Mouse (Mus musculus) lung, postnatal 4 days (tissue): Measurements from ENCODE around the gene Rasgrp2.
A peak's percentile ranks its signal among the peaks of the same experiment; 100 is the strongest.

Experiments used
- DNase-seq, 2 experiments: peaks; one replicate each; pipeline ENCODE4 v3.0.0; 2021

The Rasgrp2 gene

DNA sequence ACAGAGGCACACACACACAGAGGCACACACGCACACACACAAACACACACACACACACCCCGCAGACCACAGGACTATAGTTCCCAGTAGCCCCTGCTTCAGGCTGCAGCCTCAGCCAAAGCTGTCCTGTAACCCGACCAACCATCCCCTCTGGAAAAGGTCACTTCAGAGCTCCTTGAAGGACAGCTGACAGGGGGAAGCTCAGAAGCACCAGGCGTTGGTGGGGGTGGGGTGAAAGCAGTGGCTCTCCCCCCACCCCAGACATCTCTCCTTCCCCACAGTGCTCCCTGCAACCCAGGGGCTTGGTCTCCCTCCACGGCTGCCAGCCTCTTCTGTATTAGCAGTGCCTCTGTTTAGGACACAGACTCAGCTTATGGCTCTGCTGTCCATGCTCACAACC, 15.7 kb upstream of the Rasgrp2 start:
- peak in 1 of 2 experiments; percentile 34 for DNase-seq

DNA sequence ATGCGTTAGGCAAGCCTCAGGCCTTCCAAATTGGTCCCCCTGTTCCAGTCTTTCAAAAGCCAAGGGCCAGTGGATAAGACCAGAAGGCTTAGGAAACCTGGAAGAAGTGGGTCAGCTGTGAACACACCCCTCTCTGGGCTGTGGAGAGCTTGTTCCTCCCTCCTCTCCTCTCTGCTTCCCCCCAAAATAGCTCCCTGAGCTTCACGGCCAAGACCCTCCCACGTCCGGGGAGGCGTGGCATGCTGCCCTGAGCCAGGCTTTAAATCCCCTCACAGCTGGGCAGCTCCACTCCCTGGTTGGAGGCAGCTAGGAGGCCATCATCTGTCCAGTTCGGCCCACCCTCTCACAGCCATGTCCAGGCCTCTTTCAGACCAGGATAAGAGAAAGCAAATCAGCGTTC, 15.0 kb upstream of the Rasgrp2 start, which contains the start of gene Pygm:
Gene Pygm, plus strand, starts transcription at position 272 of the 400 bp plus-strand sequence.
- peak; percentile 83 to 92 for DNase-seq

DNA sequence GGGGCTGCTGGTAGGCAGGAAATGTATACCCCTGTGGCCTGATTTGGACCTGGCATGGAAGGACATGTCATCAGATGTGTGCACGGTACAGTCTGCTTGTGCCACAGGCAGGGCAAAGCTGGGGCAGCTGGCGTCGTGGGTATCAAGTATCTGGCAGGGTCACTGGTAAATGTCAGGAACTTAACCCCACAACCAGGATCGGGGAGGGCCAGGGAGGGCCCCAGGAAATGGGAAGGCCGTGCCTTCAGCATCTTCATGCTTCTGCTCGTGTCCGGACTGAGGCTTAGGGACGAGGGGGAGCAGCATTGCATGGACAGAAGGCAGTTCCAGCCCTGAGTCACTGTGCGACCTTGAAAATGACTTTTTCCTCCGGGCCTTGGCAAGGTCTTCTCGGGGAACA, 14.2 kb upstream of the Rasgrp2 start:
- peak in 1 of 2 experiments; percentile 24 for DNase-seq

- DNase-seq: peak in 1 of 2 experiments; percentile 18
Measured at GRCm38 (mm10) chr19:6385419-6385818, 13.7 kb upstream of the Rasgrp2 start.

- no peak for DNase-seq
Measured at GRCm38 (mm10) chr19:6385821-6386220, 13.3 kb upstream of the Rasgrp2 start.

DNA sequence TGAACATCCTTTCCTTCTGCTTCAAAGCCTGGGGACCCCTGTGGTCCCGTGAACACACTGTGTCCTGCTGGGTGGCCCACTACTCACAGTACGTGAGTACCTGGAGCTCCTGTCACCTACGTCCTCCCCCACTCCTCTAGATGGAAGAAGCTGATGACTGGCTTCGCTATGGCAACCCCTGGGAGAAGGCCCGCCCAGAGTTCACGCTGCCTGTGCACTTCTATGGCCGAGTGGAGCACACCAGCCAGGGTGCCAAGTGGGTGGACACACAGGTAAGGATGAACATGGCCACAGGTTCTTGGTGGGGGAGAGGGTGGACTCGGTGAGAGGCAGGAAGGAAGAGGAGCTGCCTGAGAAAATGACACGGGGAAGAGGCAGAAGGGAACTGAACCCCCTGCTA, 12.9 kb upstream of the Rasgrp2 start:
- DNase-seq: peak in 1 of 2 experiments; percentile 25

GRCm38 (mm10) chr19:6388006-6388405, 11.1 kb upstream of the Rasgrp2 start:
- DNase-seq: peak in 1 of 2 experiments; percentile 35

DNA sequence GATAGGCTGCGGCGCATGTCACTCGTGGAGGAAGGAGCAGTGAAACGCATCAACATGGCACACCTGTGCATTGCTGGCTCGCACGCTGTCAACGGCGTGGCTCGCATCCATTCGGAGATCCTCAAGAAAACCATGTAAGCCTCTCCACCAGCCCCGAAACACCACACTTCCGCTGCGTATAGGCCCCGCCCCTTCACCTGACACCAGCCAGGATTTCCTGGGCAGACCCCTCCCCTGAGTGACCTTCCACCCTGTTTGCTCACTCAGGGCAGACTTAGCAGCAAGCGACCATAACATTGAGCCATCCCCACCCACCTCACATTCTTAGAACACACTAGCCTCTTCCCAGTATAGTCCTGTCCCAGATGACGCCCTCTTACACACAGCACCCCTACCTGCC, 9.3 kb upstream of the Rasgrp2 start:
- DNase-seq: peak; percentile 46 to 57

- no peak for DNase-seq
Measured at GRCm38 (mm10) chr19:6390251-6390650, 8.9 kb upstream of the Rasgrp2 start.

- DNase-seq: no peak
Measured at GRCm38 (mm10) chr19:6392743-6393393, 6.3 kb upstream of the Rasgrp2 start.

DNA sequence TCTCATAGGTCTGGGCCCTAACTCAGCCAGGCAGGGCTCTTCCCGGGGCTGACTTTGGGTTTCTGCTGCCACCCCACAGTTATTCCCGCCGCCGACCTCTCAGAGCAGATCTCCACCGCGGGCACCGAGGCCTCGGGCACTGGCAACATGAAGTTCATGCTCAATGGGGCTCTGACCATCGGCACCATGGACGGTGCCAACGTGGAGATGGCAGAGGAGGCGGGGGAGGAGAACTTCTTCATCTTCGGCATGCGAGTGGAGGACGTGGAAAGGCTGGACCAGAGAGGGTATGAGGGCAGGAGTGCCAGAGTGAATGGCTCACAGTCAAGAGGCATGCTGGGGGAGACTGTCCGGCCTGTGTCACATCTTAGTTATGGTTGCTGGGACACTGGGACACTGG, 5.5 kb upstream of the Rasgrp2 start:
- DNase-seq: no peak

- DNase-seq: no peak
Measured at GRCm38 (mm10) chr19:6396237-6396636, 2.9 kb upstream of the Rasgrp2 start.

DNA sequence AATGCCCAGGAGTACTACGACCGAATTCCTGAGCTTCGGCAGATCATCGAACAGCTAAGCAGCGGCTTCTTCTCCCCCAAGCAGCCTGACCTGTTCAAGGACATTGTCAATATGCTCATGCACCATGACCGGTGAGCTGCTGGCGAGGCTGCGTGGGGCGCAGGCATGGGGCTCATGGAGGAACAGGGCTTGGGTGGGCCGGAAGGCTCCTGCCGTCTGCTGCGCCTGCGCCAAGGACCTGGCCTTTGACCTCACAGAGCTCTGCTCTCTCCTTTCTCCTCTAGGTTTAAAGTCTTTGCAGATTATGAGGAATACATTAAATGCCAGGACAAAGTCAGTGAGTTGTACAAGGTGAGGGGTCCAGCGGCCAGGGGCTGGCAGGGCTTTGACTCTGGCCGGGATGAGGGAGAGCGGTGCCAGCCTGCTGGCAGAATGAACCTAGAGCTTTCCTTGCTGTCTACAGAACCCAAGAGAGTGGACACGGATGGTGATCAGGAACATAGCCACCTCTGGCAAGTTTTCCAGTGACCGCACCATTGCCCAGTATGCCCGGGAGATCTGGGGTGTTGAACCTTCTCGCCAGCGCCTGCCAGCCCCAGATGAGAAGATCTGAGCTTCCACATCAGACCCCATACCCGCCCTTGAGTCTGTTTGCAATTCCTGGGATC, 1.4 kb upstream of the Rasgrp2 start:
- DNase-seq: no peak

- peak; percentile 80 to 85 for DNase-seq
Measured at GRCm38 (mm10) chr19:6398447-6399284, 474 bp upstream of the Rasgrp2 start.

- DNase-seq: peak in 1 of 2 experiments; percentile 48
Measured at GRCm38 (mm10) chr19:6400096-6401086, 1.3 kb downstream of the Rasgrp2 start.

DNA sequence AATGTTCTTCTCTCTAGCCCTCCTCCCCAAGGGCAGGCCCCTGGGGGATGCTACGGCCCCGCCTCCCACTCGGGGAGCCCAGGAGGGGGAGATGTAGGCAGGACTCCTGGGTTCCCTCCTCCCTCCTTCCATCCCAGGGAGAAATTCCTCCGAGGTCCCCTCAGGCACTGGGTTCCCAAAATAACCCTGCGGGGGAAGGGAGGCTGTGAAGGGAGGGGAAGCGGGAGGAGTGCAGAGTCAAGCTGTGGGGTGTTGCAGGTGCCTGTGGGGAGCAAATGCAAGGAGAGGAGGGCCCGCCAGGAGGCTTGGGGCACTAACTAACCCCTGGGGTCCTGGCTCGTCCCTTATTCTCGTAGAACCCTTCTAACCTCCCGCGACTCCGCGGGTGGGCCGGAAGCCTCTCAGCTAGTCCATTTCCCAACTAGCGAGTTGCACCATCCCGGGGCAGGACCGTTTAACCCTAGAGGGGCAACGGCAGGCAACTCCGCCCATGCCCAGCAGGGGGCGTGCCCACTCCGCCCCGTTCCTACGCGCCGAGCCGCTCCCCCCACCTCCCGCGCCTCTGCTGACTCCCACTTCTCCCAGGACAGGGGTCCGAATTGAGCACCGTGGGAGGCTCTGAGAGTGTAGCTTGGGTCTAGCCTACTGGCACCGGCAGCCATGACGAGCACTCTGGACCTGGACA, 2.1 kb downstream of the Rasgrp2 start:
- peak; percentile 92 to 93 for DNase-seq

DNA sequence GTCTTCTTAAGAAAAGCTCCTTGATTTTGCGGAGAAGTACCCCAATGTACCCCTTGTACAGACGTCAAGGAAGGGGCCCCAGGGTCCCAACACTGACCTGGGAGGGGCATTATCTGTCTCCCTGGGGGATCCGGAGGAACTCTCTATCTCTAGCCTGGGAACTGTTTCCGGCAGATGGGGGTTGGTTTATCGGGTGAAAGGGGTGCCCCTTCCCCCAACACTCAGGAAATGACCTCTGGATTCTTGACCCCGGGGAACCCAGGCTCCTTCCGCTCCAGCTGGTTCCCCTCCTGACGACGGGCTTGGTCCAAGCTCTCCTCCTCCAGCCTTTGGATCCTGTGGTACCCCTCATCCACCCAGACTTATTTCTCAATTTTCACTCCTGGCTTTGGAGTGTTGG, 2.8 kb downstream of the Rasgrp2 start:
- DNase-seq: peak; percentile 51 to 73

DNA sequence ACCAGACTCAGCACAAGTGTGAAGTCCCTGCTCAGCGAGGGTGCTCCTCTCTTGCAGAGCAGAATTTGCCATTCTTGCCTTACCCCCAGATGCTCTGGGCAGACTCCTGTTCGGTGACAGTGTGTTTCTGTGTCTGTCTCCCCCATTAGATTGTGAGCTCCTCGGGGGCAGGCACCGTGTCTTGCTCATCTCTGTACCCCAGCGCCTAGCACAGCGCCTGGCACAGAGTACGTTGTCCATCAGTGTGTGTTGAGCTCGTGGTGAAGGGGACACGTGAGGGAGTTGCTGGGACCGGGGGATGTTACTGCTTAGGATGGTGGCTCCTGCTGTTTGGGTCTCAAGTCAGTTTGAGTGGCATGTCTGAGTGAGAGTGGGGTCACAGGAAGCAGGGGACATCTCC, 4.7 kb downstream of the Rasgrp2 start:
- DNase-seq: no peak

- no peak for DNase-seq
Measured at GRCm38 (mm10) chr19:6405433-6405832, 6.3 kb downstream of the Rasgrp2 start.

- DNase-seq: peak in 1 of 2 experiments; percentile 18
Measured at GRCm38 (mm10) chr19:6407109-6407508, 8.0 kb downstream of the Rasgrp2 start.

GRCm38 (mm10) chr19:6407816-6408510, 8.8 kb downstream of the Rasgrp2 start:
- peak in 1 of 2 experiments; percentile 23 for DNase-seq
